Mouse (Mus musculus): ENCODE results near the gene Fibp. TPM values are rescaled to one million over a fixed set of nuclear protein-coding genes. Genes with fewer than 3 reads are reported as not detected.

Fibp gene
- 5.5 TPM for polyA plus RNA-seq (2014; fragmentation: Illumina TruSeq; extraction: RNeasy Lipid Tissue Mini Kit (QIAGEN cat#74804); ENCODE audit: low read depth, low replicate concordance)

GRCm38 (mm10) chr19:5460465-5460911, at the start of gene Fibp:
TSS of gene Fibp (plus strand) at chr19:5460615.

DNA sequence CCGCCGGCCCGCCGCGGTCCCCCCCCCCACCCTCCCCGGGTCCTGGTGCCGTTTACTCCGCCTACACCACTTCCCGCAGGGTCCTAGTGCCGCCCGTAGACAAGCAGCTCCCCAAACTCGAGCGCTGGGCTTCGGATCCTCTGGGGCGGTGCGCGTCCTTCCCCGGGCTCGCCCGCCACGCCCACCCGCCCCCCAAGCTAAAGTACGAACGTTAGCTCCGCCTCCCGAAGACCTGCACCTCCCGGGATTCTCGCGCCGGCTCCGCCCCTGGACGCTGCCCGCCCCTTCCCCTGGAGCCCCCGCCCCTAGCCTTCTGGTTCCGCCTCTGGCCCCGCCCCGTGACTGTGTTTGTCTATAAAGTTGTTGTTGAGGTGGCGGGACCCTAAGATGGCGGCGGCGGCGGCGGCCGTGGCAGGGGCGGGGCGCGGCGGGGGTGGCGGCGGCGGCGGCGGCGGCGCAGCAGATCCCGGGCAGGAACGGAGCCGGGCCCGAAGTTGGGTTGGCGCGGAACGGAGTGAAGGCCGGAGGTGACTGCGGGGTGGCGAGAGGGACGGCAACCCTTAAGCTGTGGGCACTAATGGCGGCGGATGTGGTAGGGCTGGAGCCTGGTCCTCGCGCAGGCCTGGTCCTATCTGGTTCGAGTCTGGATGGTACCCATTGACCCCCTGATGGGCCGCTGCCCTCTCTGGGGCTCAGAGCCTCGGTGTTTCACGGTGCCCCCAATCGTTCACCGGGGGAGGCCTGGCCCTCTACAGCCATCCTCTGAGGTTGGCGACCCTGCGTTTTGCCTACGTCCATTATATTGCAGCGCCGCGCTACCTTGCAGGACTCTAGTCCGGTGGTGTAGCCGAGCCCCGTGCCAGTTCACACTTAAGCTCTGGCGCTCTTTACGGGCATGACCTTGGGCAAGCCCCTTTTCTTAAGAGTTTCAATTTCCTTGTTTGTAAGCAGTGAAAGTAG, 35.4 kb upstream of the Fibp start, which contains the start of the genes Drap1 and AI837181:
Gene Drap1, minus strand, starts transcription at position 198 of the 960 bp plus-strand sequence.
Gene AI837181, plus strand, starts transcription at position 363 of the 960 bp plus-strand sequence.

DNA sequence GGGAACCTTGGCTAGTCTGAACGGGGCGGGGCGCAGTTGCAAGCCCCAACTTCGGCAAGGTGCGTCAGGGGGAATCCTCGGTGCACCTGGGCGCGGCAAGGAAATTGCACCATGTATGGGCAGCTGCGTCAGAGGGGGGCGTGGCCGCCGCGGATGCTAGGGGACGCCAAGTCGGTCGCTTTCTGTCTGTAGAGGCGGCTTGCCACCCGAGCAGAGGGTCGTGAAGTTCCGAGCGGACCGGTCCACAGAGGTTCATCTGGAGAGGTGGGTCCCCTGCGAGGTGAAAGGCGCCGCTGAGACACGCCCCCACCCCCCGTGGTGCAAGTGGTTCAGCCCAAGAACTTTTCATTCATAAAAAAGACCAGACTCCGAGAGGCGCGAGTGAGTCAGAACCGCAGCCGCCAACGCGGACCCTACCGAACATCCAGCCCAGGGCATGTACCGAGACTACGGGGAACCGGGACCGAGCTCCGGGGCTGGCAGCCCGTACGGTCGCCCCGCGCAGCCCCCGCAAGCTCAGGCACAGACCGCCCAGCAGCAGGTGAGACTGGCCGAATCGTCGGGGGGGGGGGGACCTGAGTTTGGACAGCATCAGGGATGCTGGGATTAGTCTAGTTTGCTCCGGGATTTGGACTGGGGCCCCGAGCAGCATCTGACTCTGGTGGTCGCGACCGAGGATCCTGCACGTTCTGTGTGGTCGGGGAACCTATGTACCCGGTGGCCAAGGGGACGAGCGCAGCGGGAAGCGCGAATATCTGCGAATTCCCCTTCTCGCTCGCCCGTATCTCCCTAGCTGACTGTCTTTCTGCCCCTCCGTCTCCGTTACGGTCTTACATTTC, 12.7 kb upstream of the Fibp start, which contains the start of gene Fosl1:
Gene Fosl1, plus strand, starts transcription at position 33 of the 839 bp plus-strand sequence.

GRCm38 (mm10) chr19:5457746-5458442, 2.5 kb upstream of the Fibp start, which contains the start of gene Ccdc85b:
TSS of gene Ccdc85b (minus strand) at chr19:5457894.

GRCm38 (mm10) chr19:5468374-5468773, 8.0 kb downstream of the Fibp start, which contains the start of gene Ctsw:
TSS of gene Ctsw (minus strand) at chr19:5468507.

GRCm38 (mm10) chr19:5473720-5474119, 13.3 kb downstream of the Fibp start, which contains the start of gene Efemp2:
TSS of gene Efemp2 (plus strand) at chr19:5473954.

GRCm38 (mm10) chr19:5487768-5488550, 27.5 kb downstream of the Fibp start, which contains the start of gene Mus81:
TSS of gene Mus81 (minus strand) at chr19:5488402.

GRCm38 (mm10) chr19:5490313-5490897, 30.0 kb downstream of the Fibp start, which contains the start of gene Cfl1:
TSS of gene Cfl1 (plus strand) at chr19:5490455.

GRCm38 (mm10) chr19:5503687-5504086, 43.3 kb downstream of the Fibp start, which contains the start of gene 1700020D05Rik:
TSS of gene 1700020D05Rik (minus strand) at chr19:5503787.

DNA sequence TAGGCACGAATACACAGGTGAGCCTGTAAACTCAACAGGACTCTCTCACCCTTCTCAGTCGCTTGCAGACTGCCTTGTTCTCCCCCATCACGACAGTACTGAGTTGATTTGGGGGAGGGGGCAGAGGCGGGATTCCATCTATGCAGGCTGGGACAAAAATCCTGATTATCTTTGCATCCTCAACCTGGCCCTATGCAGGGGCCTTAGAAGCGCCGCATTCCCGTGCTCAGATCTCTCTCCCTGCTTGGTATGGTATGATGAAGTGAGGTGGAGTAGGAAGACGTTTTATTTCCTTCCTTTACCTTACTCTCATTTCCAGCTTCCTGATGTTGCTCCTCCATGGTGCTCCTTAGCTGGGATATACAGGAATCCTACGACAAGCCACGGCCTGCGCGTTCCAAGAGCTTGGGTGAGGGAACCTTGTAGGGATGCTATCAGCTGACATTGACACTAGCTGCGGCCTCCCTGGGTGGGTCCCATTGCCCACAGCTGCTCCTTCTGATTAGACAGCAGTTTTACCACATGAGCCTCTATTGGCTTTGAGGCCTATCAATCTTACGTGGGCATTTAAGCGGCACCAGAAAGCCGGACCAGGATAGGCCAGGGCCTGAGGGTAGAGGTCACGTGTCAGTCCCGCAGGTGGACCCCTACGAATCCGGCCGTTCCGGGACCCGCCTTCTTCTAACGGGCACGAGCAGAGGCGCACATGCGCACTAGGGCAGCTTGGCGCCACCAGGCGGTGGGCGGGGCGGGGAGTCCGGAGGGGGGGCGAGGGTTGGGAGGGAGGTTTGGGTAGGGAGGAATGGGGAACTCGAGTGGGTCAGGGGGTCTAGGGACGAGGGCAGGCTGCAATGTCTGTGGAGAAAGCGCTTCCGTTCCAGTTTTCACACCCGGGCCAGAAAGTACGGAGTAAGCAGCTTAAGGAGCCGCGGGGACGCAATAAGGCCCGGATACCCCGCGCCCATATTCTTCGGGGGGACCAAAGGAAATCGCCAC, 49.9 kb downstream of the Fibp start, which contains the start of gene Snx32:
Gene Snx32, minus strand, starts transcription at position 508 of the 996 bp plus-strand sequence.

Other genes starting within 250 kb of the Fibp start
- 0.53 TPM for gene Pacs1, start 187.5 kb upstream of the Fibp start, polyA plus RNA-seq (2014; fragmentation: Illumina TruSeq; extraction: RNeasy Lipid Tissue Mini Kit (QIAGEN cat#74804); ENCODE audit: low read depth, low replicate concordance)
- 25.1 TPM for gene Sf3b2, start 165.2 kb upstream of the Fibp start, polyA plus RNA-seq (2014; fragmentation: Illumina TruSeq; extraction: RNeasy Lipid Tissue Mini Kit (QIAGEN cat#74804); ENCODE audit: low read depth, low replicate concordance)
- gene Gal3st3, start 162.3 kb upstream of the Fibp start, polyA plus RNA-seq (2014; fragmentation: Illumina TruSeq; extraction: RNeasy Lipid Tissue Mini Kit (QIAGEN cat#74804); ENCODE audit: low read depth, low replicate concordance), result not detected
- gene Catsper1, start 124.9 kb upstream of the Fibp start, polyA plus RNA-seq (2014; fragmentation: Illumina TruSeq; extraction: RNeasy Lipid Tissue Mini Kit (QIAGEN cat#74804); ENCODE audit: low read depth, low replicate concordance), result not detected
- not detected for gene Cst6, start 111.0 kb upstream of the Fibp start, polyA plus RNA-seq (2014; fragmentation: Illumina TruSeq; extraction: RNeasy Lipid Tissue Mini Kit (QIAGEN cat#74804); ENCODE audit: low read depth, low replicate concordance)
- 7.1 TPM for gene Eif1ad, start 93.9 kb upstream of the Fibp start, polyA plus RNA-seq (2014; fragmentation: Illumina TruSeq; extraction: RNeasy Lipid Tissue Mini Kit (QIAGEN cat#74804); ENCODE audit: low read depth, low replicate concordance)
- 7.5 TPM for gene Banf1, start 93.4 kb upstream of the Fibp start, polyA plus RNA-seq (2014; fragmentation: Illumina TruSeq; extraction: RNeasy Lipid Tissue Mini Kit (QIAGEN cat#74804); ENCODE audit: low read depth, low replicate concordance)
- 4.6 TPM for gene Sart1, start 71.9 kb upstream of the Fibp start, polyA plus RNA-seq (2014; fragmentation: Illumina TruSeq; extraction: RNeasy Lipid Tissue Mini Kit (QIAGEN cat#74804); ENCODE audit: low read depth, low replicate concordance)
- not detected for gene Tsga10ip, start 58.1 kb upstream of the Fibp start, polyA plus RNA-seq (2014; fragmentation: Illumina TruSeq; extraction: RNeasy Lipid Tissue Mini Kit (QIAGEN cat#74804); ENCODE audit: low read depth, low replicate concordance)
- gene Drap1, start 35.6 kb upstream of the Fibp start, polyA plus RNA-seq (2014; fragmentation: Illumina TruSeq; extraction: RNeasy Lipid Tissue Mini Kit (QIAGEN cat#74804); ENCODE audit: low read depth, low replicate concordance), result 7.4 TPM
- 0.58 TPM for gene AI837181, start 35.5 kb upstream of the Fibp start, polyA plus RNA-seq (2014; fragmentation: Illumina TruSeq; extraction: RNeasy Lipid Tissue Mini Kit (QIAGEN cat#74804); ENCODE audit: low read depth, low replicate concordance)
- not detected for gene Fosl1, start 13.1 kb upstream of the Fibp start, polyA plus RNA-seq (2014; fragmentation: Illumina TruSeq; extraction: RNeasy Lipid Tissue Mini Kit (QIAGEN cat#74804); ENCODE audit: low read depth, low replicate concordance)
- 0.11 TPM for gene Ccdc85b, start 2.7 kb upstream of the Fibp start, polyA plus RNA-seq (2014; fragmentation: Illumina TruSeq; extraction: RNeasy Lipid Tissue Mini Kit (QIAGEN cat#74804); ENCODE audit: low read depth, low replicate concordance)
- gene Ctsw, start 7.9 kb downstream of the Fibp start, polyA plus RNA-seq (2014; fragmentation: Illumina TruSeq; extraction: RNeasy Lipid Tissue Mini Kit (QIAGEN cat#74804); ENCODE audit: low read depth, low replicate concordance), result not detected
- not detected for gene Efemp2, start 13.3 kb downstream of the Fibp start, polyA plus RNA-seq (2014; fragmentation: Illumina TruSeq; extraction: RNeasy Lipid Tissue Mini Kit (QIAGEN cat#74804); ENCODE audit: low read depth, low replicate concordance)
- 0.74 TPM for gene Mus81, start 27.8 kb downstream of the Fibp start, polyA plus RNA-seq (2014; fragmentation: Illumina TruSeq; extraction: RNeasy Lipid Tissue Mini Kit (QIAGEN cat#74804); ENCODE audit: low read depth, low replicate concordance)
- 109 TPM for gene Cfl1, start 29.8 kb downstream of the Fibp start, polyA plus RNA-seq (2014; fragmentation: Illumina TruSeq; extraction: RNeasy Lipid Tissue Mini Kit (QIAGEN cat#74804); ENCODE audit: low read depth, low replicate concordance)
- gene 1700020D05Rik, start 43.2 kb downstream of the Fibp start, polyA plus RNA-seq (2014; fragmentation: Illumina TruSeq; extraction: RNeasy Lipid Tissue Mini Kit (QIAGEN cat#74804); ENCODE audit: low read depth, low replicate concordance), result not detected
- 0.64 TPM for gene Snx32, start 49.9 kb downstream of the Fibp start, polyA plus RNA-seq (2014; fragmentation: Illumina TruSeq; extraction: RNeasy Lipid Tissue Mini Kit (QIAGEN cat#74804); ENCODE audit: low read depth, low replicate concordance)
- not detected for gene Ovol1, start 100.0 kb downstream of the Fibp start, polyA plus RNA-seq (2014; fragmentation: Illumina TruSeq; extraction: RNeasy Lipid Tissue Mini Kit (QIAGEN cat#74804); ENCODE audit: low read depth, low replicate concordance)
- gene Ap5b1, start 107.4 kb downstream of the Fibp start, polyA plus RNA-seq (2014; fragmentation: Illumina TruSeq; extraction: RNeasy Lipid Tissue Mini Kit (QIAGEN cat#74804); ENCODE audit: low read depth, low replicate concordance), result not detected
- 3.4 TPM for gene Rnaseh2c, start 141.3 kb downstream of the Fibp start, polyA plus RNA-seq (2014; fragmentation: Illumina TruSeq; extraction: RNeasy Lipid Tissue Mini Kit (QIAGEN cat#74804); ENCODE audit: low read depth, low replicate concordance)
- 7.2 TPM for gene Kat5, start 149.6 kb downstream of the Fibp start, polyA plus RNA-seq (2014; fragmentation: Illumina TruSeq; extraction: RNeasy Lipid Tissue Mini Kit (QIAGEN cat#74804); ENCODE audit: low read depth, low replicate concordance)
- 2.4 TPM for gene Rela, start 176.9 kb downstream of the Fibp start, polyA plus RNA-seq (2014; fragmentation: Illumina TruSeq; extraction: RNeasy Lipid Tissue Mini Kit (QIAGEN cat#74804); ENCODE audit: low read depth, low replicate concordance)
- 0.16 TPM for gene Sipa1, start 203.1 kb downstream of the Fibp start, polyA plus RNA-seq (2014; fragmentation: Illumina TruSeq; extraction: RNeasy Lipid Tissue Mini Kit (QIAGEN cat#74804); ENCODE audit: low read depth, low replicate concordance)
- gene Map3k11, start 228.1 kb downstream of the Fibp start, polyA plus RNA-seq (2014; fragmentation: Illumina TruSeq; extraction: RNeasy Lipid Tissue Mini Kit (QIAGEN cat#74804); ENCODE audit: low read depth, low replicate concordance), result 0.16 TPM
- gene Pcnx3, start 228.3 kb downstream of the Fibp start, polyA plus RNA-seq (2014; fragmentation: Illumina TruSeq; extraction: RNeasy Lipid Tissue Mini Kit (QIAGEN cat#74804); ENCODE audit: low read depth, low replicate concordance), result 0.37 TPM
- not detected for gene Kcnk7, start 243.8 kb downstream of the Fibp start, polyA plus RNA-seq (2014; fragmentation: Illumina TruSeq; extraction: RNeasy Lipid Tissue Mini Kit (QIAGEN cat#74804); ENCODE audit: low read depth, low replicate concordance)